Mouse (Mus musculus): ENCODE data around the gene Ndufs1. TPM values are rescaled to one million over a fixed set of nuclear protein-coding genes. Genes with fewer than 3 reads are reported as not detected.

Ndufs1 gene
- 124 and 134 TPM in 2 replicates for polyA plus RNA-seq (2016; fragmentation: Nextera tagmentation; extraction: Ambion mirVana)

GRCm38 (mm10) chr1:63176604-63177421 lies at the start of gene Ndufs1, which contains the start of gene Eef1b2:
Ndufs1 (minus strand) TSS chr1:63176833.
Eef1b2 (plus strand) TSS chr1:63176825.
- under 1% methylated on average over 72 of the region's 72 CpGs for WGBS
- H3K9me3 ChIP-seq: no peaks in the 10 kb centered on the region
- H3K4me3 ChIP-seq: peak within 1 kb of the TSS; percentile 95
- H3K4me1 ChIP-seq (replicated peaks): peaks cover 25% of the 10 kb centered on the region
- DNase-seq (ENCODE audit: low spot score): peak; percentile 98
- peaks cover 45% of the 10 kb centered on the region for H3K36me3 ChIP-seq
- no peaks in the 10 kb centered on the region for H3K27me3 ChIP-seq (ENCODE audit: insufficient read depth, poor library complexity, severe bottlenecking)
- peak within 1 kb of the TSS; percentile 98 for H3K27ac ChIP-seq

GRCm38 (mm10) chr1:63225890-63226289 lies 49.3 kb upstream of the Ndufs1 start:
- no peak overlapping the region for H3K27ac ChIP-seq
- H3K4me1 ChIP-seq (replicated peaks): peaks cover 5% of the 10 kb centered on the region
- H3K27me3 ChIP-seq (ENCODE audit: insufficient read depth, poor library complexity, severe bottlenecking): no peaks in the 10 kb centered on the region
- 8% methylated on average over 7 of the region's 7 CpGs for WGBS
- DNase-seq (ENCODE audit: low spot score): peak; percentile 41
- H3K9me3 ChIP-seq: no peaks in the 10 kb centered on the region; the same call in 1 of the 2 replicates
- H3K36me3 ChIP-seq: no peaks in the 10 kb centered on the region
- no peak overlapping the region for H3K4me3 ChIP-seq

- peaks cover 5% of the 10 kb centered on the region for H3K4me1 ChIP-seq (replicated peaks)
- 86% methylated on average over 4 of the region's 4 CpGs for WGBS
- DNase-seq (ENCODE audit: low spot score): no peak
- H3K27ac ChIP-seq: no peak overlapping the region
- no peaks in the 10 kb centered on the region for H3K27me3 ChIP-seq (ENCODE audit: insufficient read depth, poor library complexity, severe bottlenecking)
- no peak overlapping the region for H3K4me3 ChIP-seq
- no peaks in the 10 kb centered on the region for H3K36me3 ChIP-seq
- no peaks in the 10 kb centered on the region for H3K9me3 ChIP-seq
These were observed 48.4 kb upstream of the Ndufs1 start for GRCm38 (mm10) chr1:63225009-63225408.

GRCm38 (mm10) chr1:63219277-63219676 lies 42.6 kb upstream of the Ndufs1 start:
- H3K9me3 ChIP-seq: peaks cover 3% of the 10 kb centered on the region; the same call in 1 of the 2 replicates
- H3K36me3 ChIP-seq: no peaks in the 10 kb centered on the region
- 96% methylated on average over 4 of the region's 4 CpGs for WGBS
- no peaks in the 10 kb centered on the region for H3K4me1 ChIP-seq (replicated peaks)
- no peak for DNase-seq (ENCODE audit: low spot score)
- H3K27ac ChIP-seq: no peak overlapping the region
- no peaks in the 10 kb centered on the region for H3K27me3 ChIP-seq (ENCODE audit: insufficient read depth, poor library complexity, severe bottlenecking)
- H3K4me3 ChIP-seq: no peak overlapping the region

GRCm38 (mm10) chr1:63214631-63215030 lies 38.0 kb upstream of the Ndufs1 start:
- no peaks in the 10 kb centered on the region for H3K36me3 ChIP-seq
- H3K9me3 ChIP-seq: peaks cover 3% of the 10 kb centered on the region; the same call in 1 of the 2 replicates
- H3K27ac ChIP-seq: no peak overlapping the region
- no peak for DNase-seq (ENCODE audit: low spot score)
- H3K27me3 ChIP-seq (ENCODE audit: insufficient read depth, poor library complexity, severe bottlenecking): 0 out of 2 replicates have a peak, but pooled peaks cover 5% of the 10 kb centered on the region
- H3K4me1 ChIP-seq (replicated peaks): peaks cover 10% of the 10 kb centered on the region
- no peak overlapping the region for H3K4me3 ChIP-seq
- 53% methylated on average over 7 of the region's 7 CpGs for WGBS

GRCm38 (mm10) chr1:63214271-63214558 lies 37.6 kb upstream of the Ndufs1 start, which contains the start of gene Gpr1:
Gpr1 (minus strand) TSS chr1:63214543.
- Histone ChIP-seq H3K9me3 (peaks cover under 1% of the 10 kb centered on the region; the same call in 1 of the 2 replicates), H3K27me3 (ENCODE audit: insufficient read depth, poor library complexity, severe bottlenecking) (0 out of 2 replicates have a peak, but pooled peaks cover 5% of the 10 kb centered on the region), H3K4me3 (peak within 1 kb of the TSS; percentile 35), H3K4me1 (replicated peaks) (peaks cover 10% of the 10 kb centered on the region), H3K27ac (peak within 1 kb of the TSS; percentile 72), H3K36me3 (no peaks in the 10 kb centered on the region)
- DNase-seq (ENCODE audit: low spot score): no peak
- WGBS: 34% methylated on average over 3 of the region's 3 CpGs

- H3K27ac ChIP-seq: peak overlapping the region; percentile 72
- 0 out of 2 replicates have a peak, but pooled peaks cover 5% of the 10 kb centered on the region for H3K27me3 ChIP-seq (ENCODE audit: insufficient read depth, poor library complexity, severe bottlenecking)
- H3K36me3 ChIP-seq: no peaks in the 10 kb centered on the region
- H3K4me1 ChIP-seq (replicated peaks): peaks cover 10% of the 10 kb centered on the region
- 22% methylated on average over 22 of the region's 22 CpGs for WGBS
- peak overlapping the region; percentile 35 for H3K4me3 ChIP-seq
- DNase-seq (ENCODE audit: low spot score): no peak
- no peaks in the 10 kb centered on the region for H3K9me3 ChIP-seq
These were observed 37.0 kb upstream of the Ndufs1 start for GRCm38 (mm10) chr1:63213478-63214270.

GRCm38 (mm10) chr1:63209861-63210529 lies 33.4 kb upstream of the Ndufs1 start:
- Histone ChIP-seq H3K4me3 (no peak overlapping the region), H3K27me3 (ENCODE audit: insufficient read depth, poor library complexity, severe bottlenecking) (0 out of 2 replicates have a peak, but pooled peaks cover 5% of the 10 kb centered on the region), H3K4me1 (replicated peaks) (peaks cover 15% of the 10 kb centered on the region), H3K36me3 (no peaks in the 10 kb centered on the region), H3K9me3 (no peaks in the 10 kb centered on the region), H3K27ac (no peak overlapping the region)
- 11% methylated on average over 6 of the region's 6 CpGs for WGBS
- no peak for DNase-seq (ENCODE audit: low spot score)

- 0 out of 2 replicates have a peak, but pooled peaks cover 2% of the 10 kb centered on the region for H3K27me3 ChIP-seq (ENCODE audit: insufficient read depth, poor library complexity, severe bottlenecking)
- peaks cover 26% of the 10 kb centered on the region for H3K4me1 ChIP-seq (replicated peaks)
- WGBS: 81% methylated on average over 3 of the region's 3 CpGs
- H3K9me3 ChIP-seq: no peaks in the 10 kb centered on the region
- no peak overlapping the region for H3K4me3 ChIP-seq
- H3K27ac ChIP-seq: no peak overlapping the region
- H3K36me3 ChIP-seq: no peaks in the 10 kb centered on the region
- DNase-seq (ENCODE audit: low spot score): no peak
These were observed 31.0 kb upstream of the Ndufs1 start for GRCm38 (mm10) chr1:63207607-63208006.

- H3K4me3 ChIP-seq: no peak overlapping the region
- no peaks in the 10 kb centered on the region for H3K27me3 ChIP-seq (ENCODE audit: insufficient read depth, poor library complexity, severe bottlenecking)
- DNase-seq (ENCODE audit: low spot score): no peak
- peaks cover 26% of the 10 kb centered on the region for H3K4me1 ChIP-seq (replicated peaks)
- peaks cover 7% of the 10 kb centered on the region; the same call in 1 of the 2 replicates for H3K9me3 ChIP-seq
- WGBS: 26% methylated on average over 7 of the region's 7 CpGs
- peak overlapping the region; percentile 86 for H3K27ac ChIP-seq
- no peaks in the 10 kb centered on the region for H3K36me3 ChIP-seq
These were observed 28.2 kb upstream of the Ndufs1 start for GRCm38 (mm10) chr1:63204660-63205394.

- Histone ChIP-seq H3K4me1 (replicated peaks) (peaks cover 26% of the 10 kb centered on the region), H3K36me3 (no peaks in the 10 kb centered on the region), H3K9me3 (peaks cover 10% of the 10 kb centered on the region; the same call in 1 of the 2 replicates), H3K27me3 (ENCODE audit: insufficient read depth, poor library complexity, severe bottlenecking) (no peaks in the 10 kb centered on the region), H3K4me3 (no peak overlapping the region), H3K27ac (peak overlapping the region; percentile 86)
- WGBS: 8% methylated on average over 7 of the region's 7 CpGs
- DNase-seq (ENCODE audit: low spot score): peak; percentile 89
These were observed 27.5 kb upstream of the Ndufs1 start for GRCm38 (mm10) chr1:63203950-63204659.
